Mouse (Mus musculus) stomach, postnatal 0 days (tissue): Measurements from ENCODE around the gene Ehmt1. TPM values are rescaled to one million over a fixed set of nuclear protein-coding genes. Genes with fewer than 3 reads are reported as not detected.

Source experiments
- ATAC-seq: fragments of 200-750 bp; cut with Nextera tagmentation; 2 replicates; pipeline ENCODE4 v1.8.0; 2017; ENCODE audit not compliant: low FRiP score, low TSS enrichment
- DNase-seq: peaks from one replicate; pipeline ENCODE4 v3.0.0-alpha.2; 2016; ENCODE audit warnings: low spot score
- H3K27ac ChIP-seq: fragments of 300-500 bp; sonication (generic); replicated peaks from 2 replicates; pipeline ENCODE4 v1.5.1; 2014; ENCODE audit warnings: mild to moderate bottlenecking, control low read depth
- H3K27me3 ChIP-seq: fragments of 300-500 bp; sonication (generic); 2 replicates; pipeline ENCODE4 v1.6.1; 2014; ENCODE audit warnings: low read length; ENCODE audit not compliant: control insufficient read depth, insufficient read depth
- H3K36me3 ChIP-seq: fragments of 300-500 bp; sonication (generic); 2 replicates; pipeline ENCODE4 v1.6.1; 2014; ENCODE audit warnings: low read length, mixed read lengths; ENCODE audit not compliant: control insufficient read depth, insufficient read depth
- H3K4me1 ChIP-seq: fragments of 300-500 bp; sonication (generic); replicated peaks from 2 replicates; pipeline ENCODE4 v1.6.1; 2014; ENCODE audit warnings: antibody characterized with exemption; ENCODE audit not compliant: control insufficient read depth, insufficient read depth
- H3K4me2 ChIP-seq: fragments of 300-500 bp; sonication (generic); replicated peaks from 2 replicates; pipeline ENCODE4 v1.6.1; 2014; ENCODE audit warnings: low read depth, mild to moderate bottlenecking, control low read depth, moderate library complexity
- H3K4me3 ChIP-seq: fragments of 300-500 bp; sonication (generic); 2 replicates; pipeline ENCODE4 v1.5.1; 2014; ENCODE audit warnings: low read depth, low read length, control low read depth
- H3K9ac ChIP-seq: fragments of 300-500 bp; sonication (generic); 2 replicates; pipeline ENCODE4 v1.6.1; 2014; ENCODE audit warnings: mild to moderate bottlenecking, low read length, control low read depth, mixed read lengths
- H3K9me3 ChIP-seq: fragments of 300-500 bp; sonication (generic); 2 replicates; pipeline ENCODE4 v1.6.1; 2016; ENCODE audit warnings: low read length; ENCODE audit not compliant: control insufficient read depth
- CTCF ChIP-seq: IDR thresholded peaks from 2 replicates; pipeline ENCODE4 v1.5.1; 2016; ENCODE audit warnings: antibody characterized with exemption, low read depth, mild to moderate bottlenecking, moderate library complexity
- EP300 ChIP-seq: optimal IDR thresholded peaks from 2 replicates; pipeline ENCODE3; 2016; ENCODE audit warnings: antibody characterized with exemption
- WGBS: fragments of 180-500 bp; shearing (Covaris S2); extraction: QIAGEN DNeasy Blood & Tissue Kit; methylation state at CpG from one replicate; pipeline ENCODE4 v1.1.7; 2014; 5-methylcytosine and 5-hydroxymethylcytosine counted together
- microRNA-seq: library from miRNA; unstranded; fragments of <30 nt; microRNA quantifications from one replicate; pipeline ENCODE4, GENCODE M21; 2016
- polyA plus RNA-seq: library from polyadenylated mRNA; unstranded; fragments of >200 nt; fragmentation: Nextera tagmentation; extraction: Ambion mirVana; gene quantifications from 2 replicates; pipeline ENCODE4 v1.2.1, GENCODE M21; 2015

Ehmt1 gene
- polyA plus RNA-seq, 1 experiment from 2014 or later, result 27.5 TPM

DNA sequence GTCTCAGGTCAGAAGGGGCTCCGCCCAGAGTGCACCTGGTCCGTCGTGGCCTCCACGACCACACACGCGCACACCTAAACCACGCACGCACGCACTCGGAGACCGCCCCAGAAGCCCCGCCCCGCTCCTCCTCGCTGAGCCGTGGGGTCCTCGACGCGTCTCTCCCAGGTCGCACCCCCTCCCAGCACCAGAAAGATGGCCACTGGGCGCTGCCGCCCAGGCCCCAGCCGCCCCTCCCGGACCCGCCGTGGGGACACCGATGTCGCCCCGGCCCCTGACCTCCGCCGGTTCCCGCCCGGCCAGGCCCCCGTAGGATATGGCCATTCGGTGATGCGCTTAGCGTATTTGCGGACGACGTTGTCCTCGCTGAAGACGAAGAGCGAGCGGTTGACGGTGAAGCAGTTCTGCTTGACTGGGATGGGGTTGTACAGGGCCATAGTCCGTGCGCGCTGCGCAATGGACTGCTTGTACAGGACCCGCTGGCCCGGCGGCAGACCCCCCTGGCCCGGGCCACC lies 156.9 kb downstream of the Ehmt1 start:
- H3K9ac ChIP-seq, result no peak overlapping the region
- peak overlapping the region; percentile 46 for H3K4me3 ChIP-seq
- H3K36me3 ChIP-seq, result no peaks in the 10 kb centered on the region
- H3K9me3 ChIP-seq, result no peaks in the 10 kb centered on the region
- H3K27me3 ChIP-seq, result no peaks in the 10 kb centered on the region
- ATAC-seq, result 0 out of 2 replicates have a peak, but pooled peaks have one; percentile 13
- no peak for TF ChIP-seq CTCF
- no peak for TF ChIP-seq EP300
- DNase-seq, result peak; percentile 16
- H3K4me2 ChIP-seq, result peak overlapping the region; percentile 83
- no peak overlapping the region for H3K27ac ChIP-seq
- WGBS, result under 1% methylated on average over 51 of the region's 52 CpGs
- H3K4me1 ChIP-seq, result peaks cover 4% of the 10 kb centered on the region; the same call in 1 of the 2 replicates

DNA sequence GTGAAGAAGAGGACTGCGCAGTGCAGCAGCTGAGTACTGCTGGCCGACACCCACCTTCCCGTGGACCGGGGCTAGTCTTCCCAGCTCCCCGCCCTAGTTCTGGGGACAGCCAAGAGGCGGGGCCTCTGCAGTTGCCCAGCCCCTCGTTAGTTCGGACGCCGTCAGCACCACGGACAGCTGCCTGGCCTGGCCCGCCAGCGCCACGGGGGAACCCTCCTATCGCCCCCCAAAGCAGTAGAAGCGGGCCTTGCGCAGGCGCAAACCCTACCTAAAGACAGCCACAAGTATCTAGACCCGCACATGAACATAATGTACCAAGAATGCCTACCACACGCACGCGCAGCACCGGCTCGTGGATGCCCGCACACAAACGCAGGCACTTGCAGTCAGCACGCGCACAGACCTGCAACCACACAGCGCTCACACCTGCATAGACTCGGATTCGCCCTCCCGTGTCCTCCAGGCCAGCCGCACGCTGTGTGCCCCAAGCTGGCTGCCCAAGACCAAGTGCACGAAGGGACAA lies 157.4 kb downstream of the Ehmt1 start:
- WGBS, result under 1% methylated on average over 33 of the region's 35 CpGs
- Histone ChIP-seq H3K27me3 (no peaks in the 10 kb centered on the region), H3K9me3 (no peaks in the 10 kb centered on the region), H3K4me2 (peak overlapping the region; percentile 83), H3K4me3 (peak overlapping the region; percentile 46), H3K4me1 (peaks cover 4% of the 10 kb centered on the region; the same call in 1 of the 2 replicates), H3K27ac (no peak overlapping the region), H3K9ac (no peak overlapping the region), H3K36me3 (no peaks in the 10 kb centered on the region)
- 0 out of 2 replicates have a peak, but pooled peaks have one; percentile 17 for TF ChIP-seq CTCF
- no peak for TF ChIP-seq EP300
- ATAC-seq, result peak; percentile 74
- DNase-seq, result peak; percentile 79

DNA sequence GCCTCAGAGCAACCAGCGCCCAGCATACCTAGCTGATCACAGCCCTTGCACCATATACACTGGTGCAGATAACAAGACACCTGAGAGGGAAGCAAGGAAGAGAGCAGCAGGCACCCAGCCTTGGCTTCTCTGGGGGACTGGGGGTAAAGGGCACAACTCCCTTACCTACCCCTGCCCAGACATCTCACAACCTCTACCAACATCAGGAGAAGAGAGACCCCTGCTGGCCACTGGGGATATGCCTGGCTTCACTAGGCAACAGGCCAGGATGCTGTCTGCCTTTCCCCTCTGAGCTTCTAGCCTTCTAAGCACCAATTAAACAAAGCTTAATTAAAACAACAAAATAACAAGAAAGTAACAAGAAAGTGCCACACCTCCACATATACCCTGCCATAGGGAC lies 164.1 kb downstream of the Ehmt1 start:
- DNase-seq (peak; percentile 64), ATAC-seq (0 out of 2 replicates have a peak, but pooled peaks have one; percentile 16)
- Histone ChIP-seq H3K9ac (no peak overlapping the region), H3K4me1 (no peaks in the 10 kb centered on the region), H3K4me2 (no peak overlapping the region), H3K27me3 (no peaks in the 10 kb centered on the region), H3K9me3 (no peaks in the 10 kb centered on the region), H3K36me3 (no peaks in the 10 kb centered on the region), H3K4me3 (no peak overlapping the region), H3K27ac (no peak overlapping the region)
- WGBS, result 93% methylated on average over 1 of the region's 1 CpGs
- TF ChIP-seq CTCF (peak; percentile 83), EP300 (no peak)

- no peaks in the 10 kb centered on the region for H3K27me3 ChIP-seq
- WGBS, result 70% methylated on average over 4 of the region's 4 CpGs
- H3K4me2 ChIP-seq, result no peak overlapping the region
- H3K4me1 ChIP-seq, result no peaks in the 10 kb centered on the region
- TF ChIP-seq EP300 (no peak), CTCF (no peak)
- H3K36me3 ChIP-seq, result no peaks in the 10 kb centered on the region
- ATAC-seq (no peak), DNase-seq (no peak)
- no peak overlapping the region for H3K27ac ChIP-seq
- H3K9ac ChIP-seq, result no peak overlapping the region
- no peak overlapping the region for H3K4me3 ChIP-seq
- no peaks in the 10 kb centered on the region for H3K9me3 ChIP-seq
Measured at GRCm38 (mm10) chr2:24752599-24752998, 166.8 kb downstream of the Ehmt1 start.

GRCm38 (mm10) chr2:24750051-24750450 lies 169.4 kb downstream of the Ehmt1 start:
- H3K4me1 ChIP-seq, result no peaks in the 10 kb centered on the region
- H3K9ac ChIP-seq, result no peak overlapping the region
- H3K36me3 ChIP-seq, result no peaks in the 10 kb centered on the region
- H3K27ac ChIP-seq, result no peak overlapping the region
- H3K4me2 ChIP-seq, result no peak overlapping the region
- H3K27me3 ChIP-seq, result no peaks in the 10 kb centered on the region
- 60% methylated on average over 3 of the region's 3 CpGs for WGBS
- H3K9me3 ChIP-seq, result no peaks in the 10 kb centered on the region
- ATAC-seq (no peak), DNase-seq (no peak)
- TF ChIP-seq CTCF (no peak), EP300 (no peak)
- H3K4me3 ChIP-seq, result no peak overlapping the region

DNA sequence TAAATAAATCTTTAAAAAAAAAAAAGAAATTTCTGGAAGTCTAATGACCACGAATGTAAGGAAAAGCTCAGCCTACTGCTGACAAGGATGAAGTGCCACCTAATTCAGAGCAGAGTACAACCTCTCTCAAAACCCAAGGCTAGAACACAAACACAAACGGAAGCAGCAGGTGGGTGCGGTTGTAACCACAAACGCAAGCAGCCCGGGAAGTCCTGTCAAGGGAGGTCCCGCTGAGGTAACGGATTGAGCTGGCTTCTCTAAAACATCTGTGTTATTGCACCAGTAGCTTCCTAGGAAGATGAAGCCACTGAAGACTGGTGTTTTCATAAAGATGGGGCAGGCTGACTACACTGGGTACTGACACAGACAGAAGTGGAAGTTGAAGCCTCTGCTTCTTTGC lies 171.5 kb downstream of the Ehmt1 start:
- no peak overlapping the region for H3K4me3 ChIP-seq
- no peak for ATAC-seq
- TF ChIP-seq EP300 (no peak), CTCF (no peak)
- no peak overlapping the region for H3K27ac ChIP-seq
- no peaks in the 10 kb centered on the region for H3K4me1 ChIP-seq
- 51% methylated on average over 7 of the region's 7 CpGs for WGBS
- no peaks in the 10 kb centered on the region for H3K9me3 ChIP-seq
- H3K9ac ChIP-seq, result no peak overlapping the region
- no peaks in the 10 kb centered on the region for H3K36me3 ChIP-seq
- no peak for DNase-seq
- no peak overlapping the region for H3K4me2 ChIP-seq
- H3K27me3 ChIP-seq, result no peaks in the 10 kb centered on the region

Small RNA genes within 50 kb of the gene (microRNA-seq; reads per million reads assigned to microRNA genes)
- gene Gm22875, result not detected

Other genes with a start within 250 kb of the Ehmt1 start
- 0.74 and 0.87 TPM in 2 replicates for gene Cacna1b, start 156.5 kb downstream of the Ehmt1 start, polyA plus RNA-seq
- gene Arrdc1, start 15.6 kb upstream of the Ehmt1 start, polyA plus RNA-seq, result 94.7 and 105 TPM in 2 replicates
- 7.1 and 7.8 TPM in 2 replicates for gene Zmynd19, start 30.2 kb upstream of the Ehmt1 start, polyA plus RNA-seq
- gene Dph7, start 42.8 kb upstream of the Ehmt1 start, polyA plus RNA-seq, result 12.1 TPM in 2 replicates
- gene Mrpl41, start 55.5 kb upstream of the Ehmt1 start, polyA plus RNA-seq, result 121 and 122 TPM in 2 replicates
- gene Pnpla7, start 56.4 kb upstream of the Ehmt1 start, polyA plus RNA-seq, result 4.2 and 4.3 TPM in 2 replicates
- gene Nsmf, start 134.7 kb upstream of the Ehmt1 start, polyA plus RNA-seq, result 23.5 and 30.2 TPM in 2 replicates
- gene Entpd8, start 160.7 kb upstream of the Ehmt1 start, polyA plus RNA-seq, result 3.3 TPM in 2 replicates
- gene Noxa1, start 175.5 kb upstream of the Ehmt1 start, polyA plus RNA-seq, result 4.0 and 4.4 TPM in 2 replicates